Mouse (Mus musculus): ENCODE results near the gene Tagln2.
A peak's percentile ranks its signal among the peaks of the same experiment; 100 is the strongest.

Tagln2 gene

GRCm38 (mm10) chr1:172504756-172505155 is 4.9 kb downstream of the Tagln2 start:
- DNase-seq: no peak

DNA sequence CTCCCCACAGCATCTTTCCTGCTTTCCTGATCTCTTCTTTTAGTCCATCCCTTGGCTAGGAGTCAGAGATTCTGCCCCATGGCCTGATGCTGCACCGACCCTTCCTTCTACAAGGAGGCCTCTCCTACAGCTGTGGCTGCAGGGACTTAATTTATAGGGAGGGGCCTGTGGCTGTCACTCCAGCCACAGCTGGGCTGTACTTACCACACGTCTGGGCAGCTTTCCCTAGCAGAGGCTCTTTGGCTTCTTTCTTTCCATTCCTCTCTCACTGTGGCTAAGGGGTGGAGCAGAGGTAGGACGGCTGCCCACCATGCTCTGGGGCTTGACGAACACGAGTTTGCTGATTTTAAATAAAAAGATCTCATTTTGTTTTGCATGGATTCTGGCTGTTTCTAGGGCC is 7.2 kb downstream of the Tagln2 start:
- DNase-seq: no peak

GRCm38 (mm10) chr1:172507701-172508100 is 7.9 kb downstream of the Tagln2 start:
- no peak for DNase-seq

DNA sequence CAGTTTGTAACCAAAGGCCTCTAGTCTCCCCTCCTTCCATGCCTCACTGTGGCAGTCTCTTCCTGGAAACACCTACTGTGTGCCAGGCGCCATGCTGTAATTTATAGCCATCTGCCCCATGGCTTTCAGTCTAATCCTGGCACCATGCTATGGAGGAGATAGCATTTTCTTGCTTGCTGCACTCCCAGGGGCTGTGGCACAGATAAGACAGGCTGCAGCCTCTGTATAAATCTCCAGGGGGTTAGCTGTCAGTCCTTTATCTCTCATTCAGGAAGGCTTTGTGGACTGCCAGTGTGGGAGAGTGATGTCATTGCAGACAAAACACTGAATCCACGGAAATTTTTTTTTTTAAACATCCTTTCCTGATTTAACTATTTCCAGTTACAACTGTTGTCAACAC is 8.3 kb downstream of the Tagln2 start:
- DNase-seq: no peak

GRCm38 (mm10) chr1:172509235-172509634 is 9.4 kb downstream of the Tagln2 start:
- no peak for DNase-seq

- DNase-seq: no peak
Measured at GRCm38 (mm10) chr1:172509983-172510382, 10.1 kb downstream of the Tagln2 start.

DNA sequence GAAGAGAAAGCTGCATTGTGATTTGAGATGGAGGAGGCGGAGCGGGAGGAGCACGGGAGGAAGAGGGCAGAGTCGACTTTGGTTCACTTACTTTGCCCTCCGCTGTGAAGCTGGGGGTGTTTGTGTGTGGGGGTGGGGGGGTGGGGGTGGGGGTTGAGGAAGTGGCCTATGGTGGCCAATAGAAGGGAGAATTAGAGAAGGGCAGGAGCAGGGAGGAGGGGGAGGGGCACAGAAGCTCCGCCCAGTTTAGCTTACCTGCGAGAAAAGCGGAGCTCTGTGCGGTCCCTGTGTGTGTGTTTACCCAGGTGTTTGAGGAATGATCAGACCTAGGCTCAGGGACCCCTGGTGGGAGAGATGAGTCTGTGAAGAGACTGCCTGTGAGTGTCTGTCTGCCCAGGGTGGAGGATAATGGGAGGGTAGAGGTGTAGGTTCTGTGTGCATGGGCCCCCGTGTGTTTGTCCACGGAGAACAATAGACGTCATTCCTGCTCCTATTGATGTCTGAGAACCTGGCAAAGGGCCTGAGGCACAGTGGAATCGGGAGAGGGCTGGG is 10.7 kb downstream of the Tagln2 start:
- peak; percentile 57 for DNase-seq

DNA sequence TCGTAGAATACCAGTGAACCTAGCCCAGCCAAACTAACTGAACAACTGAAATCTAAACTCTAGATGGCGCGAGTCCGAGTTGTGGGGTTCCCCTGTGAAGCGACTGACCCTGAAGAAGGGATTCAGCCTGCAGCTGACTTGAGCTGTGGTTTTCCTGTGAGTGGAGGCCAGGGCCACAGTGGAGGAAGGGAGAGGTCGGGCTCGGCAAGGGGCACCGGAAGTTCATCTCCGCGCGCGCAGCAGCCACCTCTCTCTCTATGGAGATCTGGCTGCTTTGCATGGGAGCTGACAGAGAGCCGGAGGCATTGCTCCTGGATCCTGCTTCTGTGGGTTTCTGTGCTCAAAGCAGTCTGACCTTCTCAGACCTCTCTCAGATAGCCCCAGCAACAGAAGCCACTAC is 13.1 kb downstream of the Tagln2 start:
- peak; percentile 66 for DNase-seq

GRCm38 (mm10) chr1:172513525-172514212 is 13.8 kb downstream of the Tagln2 start:
- DNase-seq: no peak

GRCm38 (mm10) chr1:172514213-172514529 is 14.3 kb downstream of the Tagln2 start:
- no peak for DNase-seq

DNA sequence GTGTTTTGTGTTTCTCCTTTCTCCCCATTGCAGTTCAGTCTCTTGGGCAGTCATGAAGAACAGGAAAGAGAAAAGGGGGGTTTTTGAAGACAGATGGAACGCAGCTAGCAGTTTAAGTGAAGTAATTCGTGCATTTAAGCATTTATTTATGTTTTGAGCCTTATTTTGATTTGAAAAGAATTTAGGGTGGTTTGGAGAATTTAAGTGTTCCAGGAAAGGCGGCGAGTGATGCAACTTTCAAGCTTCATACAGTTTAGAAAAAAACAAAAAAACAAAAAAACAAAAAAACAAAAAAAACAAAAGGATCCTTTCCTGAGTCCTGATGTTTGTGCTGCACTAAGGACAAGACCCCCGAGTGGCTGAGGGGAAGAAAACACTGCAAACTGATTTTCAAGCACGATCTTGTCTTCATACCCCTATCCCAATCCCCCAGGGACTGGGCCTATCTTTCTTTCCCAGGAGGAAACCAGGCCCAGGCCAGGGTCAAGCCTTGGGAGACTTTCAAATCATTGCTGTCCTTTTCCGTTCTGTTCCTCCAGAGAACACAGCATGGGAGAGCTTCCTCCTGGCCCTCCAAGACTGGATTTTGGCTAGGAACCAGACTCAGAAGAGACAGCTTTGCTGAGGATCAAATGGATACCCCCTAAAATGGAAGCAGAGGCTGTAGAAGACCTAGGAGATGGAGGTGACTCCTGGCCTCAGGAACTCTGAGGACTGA is 14.9 kb downstream of the Tagln2 start:
- no peak for DNase-seq

GRCm38 (mm10) chr1:172515396-172515795 is 15.5 kb downstream of the Tagln2 start:
- no peak for DNase-seq

DNA sequence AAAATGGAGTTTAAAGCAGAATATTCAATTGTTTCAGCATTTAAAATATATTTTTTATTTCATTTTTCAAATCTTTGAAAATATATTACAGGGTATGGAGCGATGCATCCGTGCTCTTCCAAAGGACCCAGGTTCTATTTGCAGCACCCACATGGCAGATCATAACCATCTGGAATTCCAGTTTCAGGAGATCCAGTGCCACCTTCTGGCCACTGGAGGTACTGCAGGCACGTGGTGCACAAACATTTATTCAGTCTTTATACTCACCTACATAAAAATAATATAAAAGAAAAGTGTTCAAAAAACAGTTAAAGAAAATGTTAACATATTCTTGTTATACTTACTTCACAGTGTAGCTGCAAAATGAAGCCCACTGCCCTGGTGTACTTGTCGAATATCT is 18.2 kb downstream of the Tagln2 start:
- DNase-seq: no peak

- no peak for DNase-seq
Measured at GRCm38 (mm10) chr1:172519644-172520043, 19.8 kb downstream of the Tagln2 start.

- peak; percentile 82 for DNase-seq
Measured at GRCm38 (mm10) chr1:172520576-172521440, 21.0 kb downstream of the Tagln2 start, which contains the start of gene Cfap45. Cfap45 (plus strand) TSS chr1:172520801.

DNA sequence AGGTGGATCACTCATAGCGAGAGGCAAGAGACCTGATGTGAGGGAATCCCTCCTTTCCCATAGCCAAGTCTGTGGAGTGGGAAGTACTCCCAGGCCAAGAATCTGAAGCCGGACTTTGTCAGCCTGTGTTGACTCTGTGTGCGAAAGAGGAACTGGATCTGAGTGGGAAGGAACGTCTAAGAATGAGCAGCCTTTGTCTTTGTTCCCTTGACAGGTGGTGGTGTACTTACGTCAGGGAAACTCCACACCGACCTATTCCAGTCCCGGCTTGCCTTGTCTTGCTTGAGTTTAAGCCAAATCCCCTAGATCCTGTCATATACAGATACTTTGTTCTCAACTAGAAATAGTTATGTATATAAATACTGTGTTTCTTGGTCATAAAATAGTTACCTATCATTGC is 22.7 kb downstream of the Tagln2 start:
- DNase-seq: no peak

- no peak for DNase-seq
Measured at GRCm38 (mm10) chr1:172523699-172524101, 23.9 kb downstream of the Tagln2 start.

DNA sequence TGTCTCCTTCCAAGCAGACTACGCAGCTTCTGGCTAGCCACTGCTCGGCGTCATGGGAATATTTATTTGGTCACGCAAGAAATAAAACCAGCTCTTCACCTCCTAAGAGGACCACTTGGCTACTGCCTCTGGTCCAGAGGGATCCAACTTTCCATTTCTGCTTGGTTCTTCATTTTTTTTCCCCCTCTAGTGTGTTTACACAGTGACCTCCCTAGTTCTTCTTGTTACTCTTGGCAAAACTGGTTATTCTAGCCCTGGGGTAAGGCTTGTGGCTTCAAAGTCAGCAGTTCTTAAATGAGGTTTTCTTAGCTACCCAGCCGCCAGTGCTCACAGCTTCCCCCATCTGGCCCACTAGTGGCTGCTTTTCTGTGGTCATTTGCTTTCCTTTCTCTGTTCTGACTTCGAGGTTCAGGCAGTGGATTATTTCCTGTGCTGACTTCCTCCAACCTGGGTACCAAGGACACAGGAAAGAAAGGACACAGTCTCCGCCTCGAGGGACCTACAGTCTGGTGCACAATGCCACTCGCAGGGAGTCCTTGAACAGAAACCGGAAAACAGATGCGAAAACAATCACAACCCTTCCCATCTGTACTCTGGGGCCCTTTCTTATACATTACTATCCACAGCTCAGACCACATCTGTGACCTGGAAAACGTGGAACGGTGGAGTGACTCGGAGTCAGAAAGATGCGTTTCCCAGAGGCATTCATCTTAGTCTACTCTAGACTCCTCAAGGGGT is 25.3 kb downstream of the Tagln2 start:
- no peak for DNase-seq

GRCm38 (mm10) chr1:172525971-172526370 is 26.1 kb downstream of the Tagln2 start:
- no peak for DNase-seq

DNA sequence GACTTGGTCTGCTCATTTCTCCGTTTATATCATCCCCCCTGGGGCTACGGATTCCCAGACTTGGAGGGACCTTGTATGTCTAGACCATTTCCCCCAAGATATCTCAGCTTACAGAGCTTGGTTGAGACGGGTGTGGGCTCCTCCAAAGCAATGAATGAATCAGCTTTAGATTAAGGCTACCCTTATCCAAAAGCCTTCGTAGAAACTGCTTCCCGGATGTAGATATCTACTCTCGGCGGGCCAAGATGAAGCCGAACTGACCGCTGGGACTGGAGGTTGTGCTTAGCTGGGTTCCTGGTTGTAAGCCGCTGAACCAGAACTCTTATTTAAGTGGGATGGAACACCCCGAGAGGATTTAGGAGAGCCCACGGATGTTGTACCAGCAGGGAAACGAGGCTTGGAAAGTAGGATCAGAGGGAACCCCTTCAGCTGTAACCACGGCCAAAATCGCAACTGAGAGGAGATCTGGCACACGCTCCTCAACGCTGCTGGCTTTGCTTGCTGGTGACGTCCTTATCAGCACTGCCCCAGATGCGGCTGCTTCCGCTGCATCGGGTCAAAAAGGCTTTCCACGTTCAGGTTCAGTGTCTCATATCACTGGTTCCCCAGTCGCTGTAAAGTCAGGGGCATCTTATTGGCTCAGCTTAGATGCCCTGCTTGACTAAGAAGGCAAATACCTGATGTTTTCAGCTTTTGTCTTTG is 26.7 kb downstream of the Tagln2 start:
- DNase-seq: no peak

GRCm38 (mm10) chr1:172527431-172527830 is 27.6 kb downstream of the Tagln2 start:
- no peak for DNase-seq

DNA sequence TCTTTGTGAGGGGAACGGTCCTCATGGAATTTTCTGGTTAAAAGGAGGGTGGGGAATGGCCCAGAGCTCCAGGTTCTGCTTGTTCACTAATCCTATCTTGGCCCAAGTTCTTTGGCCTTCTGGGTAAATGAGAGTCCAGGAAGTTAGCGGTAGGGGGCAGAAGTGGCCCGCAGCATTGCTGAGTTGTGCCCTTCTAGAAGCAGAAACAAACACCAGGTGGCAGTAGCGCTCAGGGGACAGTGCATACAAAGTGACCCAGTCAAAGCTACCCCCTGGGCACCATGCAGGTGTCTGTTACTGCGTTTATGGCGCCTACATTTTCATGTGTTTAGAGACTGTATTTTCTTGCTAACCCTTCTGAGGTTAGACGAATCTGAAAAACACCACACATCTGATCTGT is 28.9 kb downstream of the Tagln2 start:
- DNase-seq: peak; percentile 93

Measured in kidney, adult 18-20 months (tissue).